Mouse (Mus musculus): ENCODE data around the gene Olfr1058.
"Not testable (repeated sequence)": the region's sequence is repeated elsewhere in the genome, so short reads cannot be mapped to it uniquely, and the experiment has no call there.

The Olfr1058 gene

GRCm38 (mm10) chr2:86388461-86388860, at the start of gene Olfr1058:
Olfr1058 (minus strand) TSS chr2:86388561.
- DNase-seq, result not testable (repeated sequence)

GRCm38 (mm10) chr2:86428511-86428910, 40.1 kb upstream of the Olfr1058 start:
- not testable (repeated sequence) for DNase-seq

- DNase-seq, result not testable (repeated sequence)
Observed at GRCm38 (mm10) chr2:86426649-86427048, 38.3 kb upstream of the Olfr1058 start, which contains the start of gene Olfr1062. Olfr1062 (minus strand) TSS chr2:86426749.

GRCm38 (mm10) chr2:86413950-86414349, 25.6 kb upstream of the Olfr1058 start, which contains the start of gene Olfr1061:
Olfr1061 (minus strand) TSS chr2:86414050.
- DNase-seq, result no peak

GRCm38 (mm10) chr2:86395114-86395513, 6.8 kb upstream of the Olfr1058 start:
- no peak for DNase-seq

- DNase-seq, result no peak
Observed at GRCm38 (mm10) chr2:86378293-86378692, 10.1 kb downstream of the Olfr1058 start, which contains the start of gene Olfr1057. Olfr1057 (minus strand) TSS chr2:86378393.

- DNase-seq, result not testable (repeated sequence)
Observed at GRCm38 (mm10) chr2:86366342-86366741, 22.0 kb downstream of the Olfr1058 start.

- DNase-seq, result no peak
Observed at GRCm38 (mm10) chr2:86362369-86362768, 26.0 kb downstream of the Olfr1058 start, which contains the start of gene Olfr1056. Olfr1056 (minus strand) TSS chr2:86362469.

- DNase-seq, result not testable (repeated sequence)
Observed at GRCm38 (mm10) chr2:86351751-86352150, 36.6 kb downstream of the Olfr1058 start.

GRCm38 (mm10) chr2:86350184-86350583, 38.2 kb downstream of the Olfr1058 start, which contains the start of gene Olfr1055:
Olfr1055 (minus strand) TSS chr2:86350284.
- no peak for DNase-seq

GRCm38 (mm10) chr2:86335333-86335732, 53.0 kb downstream of the Olfr1058 start, which contains the start of gene Olfr1054:
Olfr1054 (minus strand) TSS chr2:86335433.
- no peak for DNase-seq
